Mouse (Mus musculus): ENCODE measurements around the gene Thbs1.

DNA sequence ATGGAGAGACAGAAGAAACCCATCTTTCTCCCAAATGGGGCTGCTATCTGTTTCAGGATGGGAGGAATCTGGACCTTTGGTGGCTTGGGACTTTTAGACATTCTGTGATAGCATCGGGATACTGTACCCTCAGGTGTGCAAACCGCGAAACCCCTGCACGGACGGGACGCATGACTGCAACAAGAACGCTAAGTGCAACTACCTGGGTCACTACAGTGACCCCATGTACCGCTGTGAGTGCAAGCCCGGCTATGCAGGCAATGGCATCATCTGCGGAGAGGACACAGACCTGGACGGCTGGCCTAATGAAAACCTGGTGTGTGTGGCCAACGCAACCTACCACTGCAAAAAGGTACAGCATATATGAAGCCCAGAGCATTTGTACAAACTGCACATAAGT lies 8.0 kb downstream of the Thbs1 start:
- TF ChIP-seq POLR2A (IDR thresholded peaks at IDR 0.05; ENCODE audit: low read depth, low read length) = no peak
- TF ChIP-seq CTCF (IDR thresholded peaks at IDR 0.05; ENCODE audit: extremely low read depth, insufficient read length, insufficient replicate concordance, low read depth, low read length) = no peak
